Mouse (Mus musculus): ENCODE results near the gene Sez6l. TPM values are rescaled to one million over a fixed set of nuclear protein-coding genes. Genes with fewer than 3 reads are reported as not detected.

The Sez6l gene
- polyA plus RNA-seq, 1 experiment from 2014 or later, result 32.5 TPM

- Histone ChIP-seq H3K9ac (replicated peaks) (peak overlapping the region; percentile 68), H3K27me3 (replicated peaks) (no peaks in the 10 kb centered on the region), H3K4me1 (peaks cover 55% of the 10 kb centered on the region), H3K9me3 (replicated peaks) (no peaks in the 10 kb centered on the region), H3K27ac (replicated peaks) (peak overlapping the region; percentile 89), H3K36me3 (peaks cover 11% of the 10 kb centered on the region), H3K4me2 (peak overlapping the region; percentile 77), H3K4me3 (replicated peaks) (peak overlapping the region; percentile 68)
- ATAC-seq (ENCODE audit: low FRiP score), result peak; percentile 77
- WGBS, result under 1% methylated on average over 11 of the region's 28 CpGs
Measured at GRCm38 (mm10) chr5:112394415-112394763, 182.6 kb downstream of the Sez6l start.

DNA sequence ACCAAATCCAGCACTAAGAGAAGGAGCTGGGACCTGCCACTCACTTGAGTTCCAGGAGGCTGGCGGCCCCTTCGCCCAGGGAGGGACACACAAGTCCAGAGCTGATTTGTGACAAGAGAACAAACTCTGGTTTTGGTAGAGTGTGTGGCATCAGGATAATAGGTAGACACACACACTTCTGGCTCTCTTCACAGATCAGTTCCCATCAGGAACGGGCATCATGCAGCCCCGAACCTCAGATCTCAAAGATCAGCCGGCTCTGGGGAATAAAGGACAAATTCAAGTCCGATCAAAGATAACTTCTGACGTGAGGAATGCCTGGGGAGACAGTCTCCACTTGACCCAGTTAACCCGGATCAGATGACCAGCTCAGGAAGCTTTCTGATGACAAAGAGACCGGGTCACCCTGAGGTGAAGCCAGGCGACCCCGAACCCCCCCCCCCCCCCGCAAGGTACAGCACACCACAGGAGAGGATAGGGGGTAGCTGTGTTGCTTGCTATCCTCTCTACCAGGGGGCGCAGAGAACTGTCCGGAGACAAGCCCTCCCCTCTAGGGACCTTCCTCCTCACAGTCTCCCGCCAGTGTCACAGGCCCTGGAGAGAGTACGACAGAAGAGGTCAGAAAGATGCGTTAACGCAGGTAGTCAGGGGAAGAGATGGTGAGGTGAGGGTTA lies 183.1 kb downstream of the Sez6l start:
- H3K4me1 ChIP-seq, result peaks cover 60% of the 10 kb centered on the region
- ATAC-seq (ENCODE audit: low FRiP score), result peak; percentile 51
- H3K4me3 ChIP-seq (replicated peaks), result peak overlapping the region; percentile 68
- peak overlapping the region; percentile 89 for H3K27ac ChIP-seq (replicated peaks)
- H3K9ac ChIP-seq (replicated peaks), result peak overlapping the region; percentile 68
- no peaks in the 10 kb centered on the region for H3K27me3 ChIP-seq (replicated peaks)
- H3K9me3 ChIP-seq (replicated peaks), result no peaks in the 10 kb centered on the region
- peaks cover 11% of the 10 kb centered on the region for H3K36me3 ChIP-seq
- H3K4me2 ChIP-seq, result peak overlapping the region; percentile 77
- 13% methylated on average over 17 of the region's 18 CpGs for WGBS

- no peak for ATAC-seq (ENCODE audit: low FRiP score)
- Histone ChIP-seq H3K9ac (replicated peaks) (no peak overlapping the region), H3K4me3 (replicated peaks) (no peak overlapping the region), H3K4me1 (peaks cover 67% of the 10 kb centered on the region), H3K4me2 (no peak overlapping the region), H3K27ac (replicated peaks) (no peak overlapping the region), H3K36me3 (peaks cover 21% of the 10 kb centered on the region), H3K27me3 (replicated peaks) (no peaks in the 10 kb centered on the region), H3K9me3 (replicated peaks) (no peaks in the 10 kb centered on the region)
- WGBS, result 71% methylated on average over 27 of the region's 27 CpGs
Measured at GRCm38 (mm10) chr5:112391676-112392323, 185.2 kb downstream of the Sez6l start.

- H3K27ac ChIP-seq (replicated peaks), result no peak overlapping the region
- H3K27me3 ChIP-seq (replicated peaks), result no peaks in the 10 kb centered on the region
- no peaks in the 10 kb centered on the region for H3K9me3 ChIP-seq (replicated peaks)
- H3K9ac ChIP-seq (replicated peaks), result no peak overlapping the region
- H3K4me3 ChIP-seq (replicated peaks), result no peak overlapping the region
- peaks cover 29% of the 10 kb centered on the region for H3K36me3 ChIP-seq
- ATAC-seq (ENCODE audit: low FRiP score), result no peak
- 75% methylated on average over 16 of the region's 16 CpGs for WGBS
- H3K4me2 ChIP-seq, result no peak overlapping the region
- peaks cover 67% of the 10 kb centered on the region for H3K4me1 ChIP-seq
Measured at GRCm38 (mm10) chr5:112391002-112391401, 186.0 kb downstream of the Sez6l start.

GRCm38 (mm10) chr5:112389352-112389751 lies 187.6 kb downstream of the Sez6l start:
- no peaks in the 10 kb centered on the region for H3K9me3 ChIP-seq (replicated peaks)
- peaks cover 44% of the 10 kb centered on the region for H3K36me3 ChIP-seq
- no peak overlapping the region; the same call in 1 of the 2 replicates for H3K9ac ChIP-seq (replicated peaks)
- no peak overlapping the region for H3K4me3 ChIP-seq (replicated peaks)
- no peak for ATAC-seq (ENCODE audit: low FRiP score)
- H3K27me3 ChIP-seq (replicated peaks), result no peaks in the 10 kb centered on the region
- H3K4me1 ChIP-seq, result peaks cover 57% of the 10 kb centered on the region
- H3K4me2 ChIP-seq, result peak overlapping the region; percentile 20; the same call in 1 of the 2 replicates
- 63% methylated on average over 9 of the region's 9 CpGs for WGBS
- no peak overlapping the region for H3K27ac ChIP-seq (replicated peaks)

DNA sequence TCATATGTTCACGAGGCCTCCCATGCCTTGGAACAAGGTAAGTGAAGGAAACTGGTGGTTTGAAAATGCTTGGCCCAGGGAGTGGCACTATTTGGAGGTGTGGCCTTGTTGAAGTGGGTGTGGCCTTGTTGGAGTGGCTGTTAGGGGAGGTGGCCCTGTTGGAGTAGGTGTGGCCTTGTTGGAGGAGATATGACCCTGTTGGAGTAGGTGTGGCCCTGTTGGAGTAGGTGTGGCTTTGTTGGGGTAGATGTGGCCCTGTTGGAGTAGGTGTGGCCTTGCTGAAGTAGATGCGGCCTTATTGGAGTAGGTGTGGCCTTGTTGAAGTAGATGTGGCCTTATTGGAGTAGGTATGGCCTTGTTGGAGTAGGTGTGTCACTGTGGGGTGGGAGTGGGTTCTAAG lies 191.0 kb downstream of the Sez6l start:
- Histone ChIP-seq H3K36me3 (peaks cover 45% of the 10 kb centered on the region), H3K9ac (replicated peaks) (no peak overlapping the region), H3K27me3 (replicated peaks) (no peaks in the 10 kb centered on the region), H3K4me1 (peaks cover 32% of the 10 kb centered on the region), H3K4me3 (replicated peaks) (no peak overlapping the region), H3K9me3 (replicated peaks) (no peaks in the 10 kb centered on the region), H3K27ac (replicated peaks) (no peak overlapping the region), H3K4me2 (no peak overlapping the region)
- 79% methylated on average over 2 of the region's 2 CpGs for WGBS
- no peak for ATAC-seq (ENCODE audit: low FRiP score)

DNA sequence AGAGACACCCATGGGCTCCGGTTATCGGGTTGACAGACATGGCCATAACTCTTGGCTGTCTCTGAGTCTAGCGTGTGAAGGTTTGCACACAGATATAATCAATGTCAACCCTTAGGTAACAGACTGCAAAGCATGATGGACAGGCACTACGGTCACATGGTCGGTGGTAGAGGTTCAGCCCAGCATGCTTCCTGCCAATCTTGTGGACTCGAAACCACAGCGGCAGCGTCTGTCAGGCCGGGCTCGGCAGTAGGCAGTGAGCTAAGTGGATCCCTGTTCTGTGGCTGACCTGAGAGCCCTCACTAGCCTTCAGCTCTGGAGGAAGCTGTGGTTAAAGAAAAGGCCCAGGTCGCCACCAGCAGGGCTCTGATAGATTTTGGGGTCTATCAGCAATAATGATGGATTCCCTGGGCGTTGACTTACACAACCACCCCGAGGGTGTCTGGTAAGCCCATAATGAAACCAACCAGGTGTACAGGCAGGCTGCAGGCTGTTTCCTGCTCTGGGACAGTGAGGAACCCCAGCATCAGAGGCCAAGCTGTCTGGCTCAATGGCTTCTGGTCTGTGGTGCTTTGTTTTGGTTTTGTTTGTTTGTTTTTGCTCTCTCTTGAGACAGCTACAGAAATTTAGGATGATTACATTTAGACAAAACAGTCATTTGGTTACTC lies 192.0 kb downstream of the Sez6l start:
- 91% methylated on average over 13 of the region's 13 CpGs for WGBS
- no peak overlapping the region for H3K4me2 ChIP-seq

GRCm38 (mm10) chr5:112382641-112383330 lies 194.2 kb downstream of the Sez6l start:
- H3K4me1 ChIP-seq, result peaks cover 7% of the 10 kb centered on the region; the same call in 1 of the 2 replicates
- no peak overlapping the region for H3K4me3 ChIP-seq (replicated peaks)
- no peak for ATAC-seq (ENCODE audit: low FRiP score)
- peaks cover 59% of the 10 kb centered on the region for H3K36me3 ChIP-seq
- H3K9ac ChIP-seq (replicated peaks), result no peak overlapping the region
- peak overlapping the region; percentile 20 for H3K27ac ChIP-seq (replicated peaks)
- H3K4me2 ChIP-seq, result no peak overlapping the region
- H3K9me3 ChIP-seq (replicated peaks), result no peaks in the 10 kb centered on the region
- 71% methylated on average over 16 of the region's 17 CpGs for WGBS
- no peaks in the 10 kb centered on the region for H3K27me3 ChIP-seq (replicated peaks)

More for the DNA sequence above, 192.0 kb downstream of the Sez6l start:
- Histone ChIP-seq H3K4me1 (peaks cover 25% of the 10 kb centered on the region), H3K27ac (replicated peaks) (no peak overlapping the region), H3K4me3 (replicated peaks) (no peak overlapping the region), H3K9ac (replicated peaks) (no peak overlapping the region), H3K36me3 (peaks cover 49% of the 10 kb centered on the region), H3K27me3 (replicated peaks) (no peaks in the 10 kb centered on the region), H3K9me3 (replicated peaks) (no peaks in the 10 kb centered on the region)
- ATAC-seq (ENCODE audit: low FRiP score), result no peak

- H3K36me3 ChIP-seq, result peaks cover 52% of the 10 kb centered on the region
- ATAC-seq (ENCODE audit: low FRiP score), result no peak; the same call in 1 of the 2 replicates
- H3K4me3 ChIP-seq (replicated peaks), result no peak overlapping the region
- peak overlapping the region; percentile 20 for H3K27ac ChIP-seq (replicated peaks)
- no peak overlapping the region for H3K4me2 ChIP-seq
- no peaks in the 10 kb centered on the region for H3K9me3 ChIP-seq (replicated peaks)
- no peaks in the 10 kb centered on the region for H3K27me3 ChIP-seq (replicated peaks)
- WGBS, result 63% methylated on average over 9 of the region's 9 CpGs
- H3K4me1 ChIP-seq, result peaks cover 7% of the 10 kb centered on the region; the same call in 1 of the 2 replicates
- no peak overlapping the region for H3K9ac ChIP-seq (replicated peaks)
Measured at GRCm38 (mm10) chr5:112382042-112382441, 194.9 kb downstream of the Sez6l start.

DNA sequence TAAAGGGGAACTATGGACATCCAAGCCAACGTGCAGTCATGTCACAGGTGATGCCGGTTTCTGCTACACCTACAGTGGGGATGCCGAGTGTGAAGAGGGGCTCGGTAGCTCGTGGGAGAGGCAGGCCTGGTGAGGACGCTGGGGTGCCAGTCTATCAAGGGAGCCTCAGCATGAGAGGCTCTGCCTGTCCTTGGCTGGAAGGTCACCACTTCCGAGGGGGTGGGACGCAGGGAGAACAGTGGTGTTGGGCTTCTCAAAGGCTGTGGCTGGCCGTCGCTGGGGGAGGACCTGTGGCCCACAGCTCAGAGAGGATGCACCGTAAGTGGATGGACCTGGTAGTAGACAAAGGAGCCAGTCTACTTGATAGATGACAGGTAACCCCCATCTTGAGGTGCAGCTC lies 195.8 kb downstream of the Sez6l start:
- peaks cover 52% of the 10 kb centered on the region for H3K36me3 ChIP-seq
- H3K27ac ChIP-seq (replicated peaks), result no peak overlapping the region

DNA sequence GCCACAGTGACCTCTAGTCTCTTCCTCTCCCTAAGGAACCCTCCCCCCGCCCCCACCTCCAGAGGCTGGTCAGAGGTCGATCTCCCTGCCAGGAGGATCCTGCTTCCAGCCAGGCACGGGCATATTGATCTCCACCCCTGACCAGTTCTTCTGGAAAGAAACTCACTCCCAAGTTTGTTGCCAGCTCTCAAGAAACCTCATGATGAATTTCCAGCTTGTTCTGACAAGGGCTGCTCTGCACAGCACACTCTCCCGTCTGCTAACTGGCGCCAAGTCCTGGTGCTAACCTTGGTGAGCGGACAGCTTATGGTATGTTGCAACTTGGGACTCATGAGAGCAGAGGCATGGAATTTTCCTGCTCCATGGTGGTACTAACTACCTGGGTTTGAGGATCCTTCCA lies 198.3 kb downstream of the Sez6l start:
- Histone ChIP-seq H3K4me2 (no peak overlapping the region), H3K36me3 (peaks cover 54% of the 10 kb centered on the region), H3K4me1 (peaks cover 7% of the 10 kb centered on the region; the same call in 1 of the 2 replicates), H3K4me3 (replicated peaks) (no peak overlapping the region), H3K9me3 (replicated peaks) (no peaks in the 10 kb centered on the region), H3K9ac (replicated peaks) (no peak overlapping the region), H3K27me3 (replicated peaks) (no peaks in the 10 kb centered on the region), H3K27ac (replicated peaks) (no peak overlapping the region)
- 87% methylated on average over 6 of the region's 6 CpGs for WGBS
- no peak for ATAC-seq (ENCODE audit: low FRiP score)

More for the DNA sequence above, 195.8 kb downstream of the Sez6l start:
- Histone ChIP-seq H3K27me3 (replicated peaks) (no peaks in the 10 kb centered on the region), H3K4me3 (replicated peaks) (no peak overlapping the region), H3K4me2 (no peak overlapping the region), H3K4me1 (peaks cover 7% of the 10 kb centered on the region; the same call in 1 of the 2 replicates), H3K9me3 (replicated peaks) (no peaks in the 10 kb centered on the region), H3K9ac (replicated peaks) (no peak overlapping the region)
- 87% methylated on average over 11 of the region's 11 CpGs for WGBS
- no peak for ATAC-seq (ENCODE audit: low FRiP score)

Measured in neural tube, embryonic 15.5 days (tissue).